Mouse (Mus musculus) megakaryocyte, embryonic 14.5 days (primary cell): Measurements from ENCODE around the gene Acadvl.

Experiments
- FLI1 ChIP-seq: IDR thresholded peaks from 2 replicates; pipeline ENCODE4 v1.6.1; 2012; ENCODE audit warnings: low read length, inconsistent platforms, mixed read lengths
- GATA1 ChIP-seq: IDR thresholded peaks from 3 replicates; pipeline ENCODE4 v1.6.1; 2012; ENCODE audit warnings: mixed read lengths, low read length, inconsistent platforms, borderline replicate concordance

DNA sequence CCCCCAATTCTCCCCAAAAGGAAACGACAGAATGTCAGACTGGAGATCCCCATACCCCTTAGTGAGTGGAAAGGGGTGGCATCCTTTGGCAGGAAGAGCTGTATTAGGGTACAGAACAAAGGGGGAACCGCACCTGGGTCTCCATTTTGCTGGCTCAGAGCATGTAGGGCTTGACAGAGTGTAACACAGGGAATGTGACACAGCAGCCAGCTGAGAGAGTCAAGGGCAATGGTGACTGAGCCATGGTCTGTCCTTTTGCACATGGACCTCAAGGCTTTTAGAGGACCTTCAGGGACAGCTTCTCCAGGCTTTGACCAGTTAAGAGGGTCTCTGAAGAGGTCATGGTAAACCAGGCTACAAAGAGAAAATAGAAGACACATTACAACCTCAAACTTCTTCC, 40.3 kb downstream of the Acadvl start:
- no peak for TF ChIP-seq GATA1
- TF ChIP-seq FLI1, result no peak
